Mouse (Mus musculus): Measurements from ENCODE around the gene Nfatc2. TPM values are rescaled to one million over a fixed set of nuclear protein-coding genes. Genes with fewer than 3 reads are reported as not detected.

The Nfatc2 gene
- polyA plus RNA-seq, 1 experiment from 2014 or later: 1.7 TPM

GRCm38 (mm10) chr2:168602387-168602741, 907 bp upstream of the Nfatc2 start:
- H3K4me1 ChIP-seq (replicated peaks): peaks cover 38% of the 10 kb centered on the region
- H3K9me3 ChIP-seq: no peaks in the 10 kb centered on the region
- no peak overlapping the region for H3K9ac ChIP-seq (replicated peaks)
- H3K36me3 ChIP-seq: no peaks in the 10 kb centered on the region
- peak overlapping the region; percentile 69; the same call in 1 of the 2 replicates for H3K4me2 ChIP-seq (replicated peaks)
- H3K27me3 ChIP-seq: peaks cover 43% of the 10 kb centered on the region
- H3K4me3 ChIP-seq (replicated peaks): no peak overlapping the region
- no peak for ATAC-seq
- 27% methylated on average over 12 of the region's 12 CpGs for WGBS
- H3K27ac ChIP-seq: no peak overlapping the region

- no peaks in the 10 kb centered on the region for H3K9me3 ChIP-seq
- peak overlapping the region; percentile 68 for H3K27ac ChIP-seq
- H3K27me3 ChIP-seq: peaks cover 43% of the 10 kb centered on the region
- peak overlapping the region; percentile 69 for H3K4me2 ChIP-seq (replicated peaks)
- peak overlapping the region; percentile 69 for H3K9ac ChIP-seq (replicated peaks)
- peak; percentile 87 for ATAC-seq
- peak overlapping the region; percentile 50 for H3K4me3 ChIP-seq (replicated peaks)
- no peaks in the 10 kb centered on the region for H3K36me3 ChIP-seq
- peaks cover 38% of the 10 kb centered on the region for H3K4me1 ChIP-seq (replicated peaks)
- under 1% methylated on average over 32 of the region's 32 CpGs for WGBS
These were observed 537 bp downstream of the Nfatc2 start for GRCm38 (mm10) chr2:168600750-168601490.

- no peaks in the 10 kb centered on the region for H3K36me3 ChIP-seq
- no peak overlapping the region for H3K4me2 ChIP-seq (replicated peaks)
- no peak for ATAC-seq
- no peak overlapping the region for H3K4me3 ChIP-seq (replicated peaks)
- H3K9me3 ChIP-seq: no peaks in the 10 kb centered on the region
- WGBS: 81% methylated on average over 7 of the region's 7 CpGs
- peaks cover 15% of the 10 kb centered on the region for H3K4me1 ChIP-seq (replicated peaks)
- no peak overlapping the region for H3K9ac ChIP-seq (replicated peaks)
- no peak overlapping the region for H3K27ac ChIP-seq
- peaks cover 28% of the 10 kb centered on the region for H3K27me3 ChIP-seq
These were observed 5.8 kb downstream of the Nfatc2 start for GRCm38 (mm10) chr2:168595693-168596092.

- Histone ChIP-seq H3K36me3 (no peaks in the 10 kb centered on the region), H3K4me1 (replicated peaks) (peaks cover 20% of the 10 kb centered on the region), H3K9ac (replicated peaks) (no peak overlapping the region), H3K9me3 (no peaks in the 10 kb centered on the region), H3K27ac (no peak overlapping the region), H3K4me3 (replicated peaks) (no peak overlapping the region), H3K4me2 (replicated peaks) (no peak overlapping the region), H3K27me3 (peaks cover 41% of the 10 kb centered on the region)
- no peak for ATAC-seq
- WGBS: 82% methylated on average over 6 of the region's 6 CpGs
These were observed 7.8 kb downstream of the Nfatc2 start for GRCm38 (mm10) chr2:168593676-168594075.

- no peak overlapping the region for H3K9ac ChIP-seq (replicated peaks)
- no peak overlapping the region for H3K4me3 ChIP-seq (replicated peaks)
- no peaks in the 10 kb centered on the region for H3K9me3 ChIP-seq
- no peaks in the 10 kb centered on the region for H3K36me3 ChIP-seq
- H3K4me2 ChIP-seq (replicated peaks): no peak overlapping the region
- no peak overlapping the region for H3K27ac ChIP-seq
- 81% methylated on average over 5 of the region's 5 CpGs for WGBS
- ATAC-seq: no peak
- H3K4me1 ChIP-seq (replicated peaks): peaks cover 25% of the 10 kb centered on the region
- H3K27me3 ChIP-seq: peaks cover 36% of the 10 kb centered on the region
These were observed 8.5 kb downstream of the Nfatc2 start for GRCm38 (mm10) chr2:168593004-168593403.

GRCm38 (mm10) chr2:168591076-168591475, 10.4 kb downstream of the Nfatc2 start:
- no peak overlapping the region for H3K27ac ChIP-seq
- no peak overlapping the region for H3K4me2 ChIP-seq (replicated peaks)
- ATAC-seq: no peak
- no peaks in the 10 kb centered on the region for H3K36me3 ChIP-seq
- 89% methylated on average over 2 of the region's 2 CpGs for WGBS
- H3K27me3 ChIP-seq: peaks cover 36% of the 10 kb centered on the region
- H3K9ac ChIP-seq (replicated peaks): no peak overlapping the region
- H3K4me3 ChIP-seq (replicated peaks): no peak overlapping the region
- H3K4me1 ChIP-seq (replicated peaks): peaks cover 25% of the 10 kb centered on the region
- H3K9me3 ChIP-seq: no peaks in the 10 kb centered on the region

- peak overlapping the region; percentile 37 for H3K4me3 ChIP-seq (replicated peaks)
- ATAC-seq: no peak
- H3K9me3 ChIP-seq: no peaks in the 10 kb centered on the region
- H3K9ac ChIP-seq (replicated peaks): peak overlapping the region; percentile 53
- peaks cover 25% of the 10 kb centered on the region for H3K4me1 ChIP-seq (replicated peaks)
- H3K36me3 ChIP-seq: no peaks in the 10 kb centered on the region
- WGBS: 56% methylated on average over 10 of the region's 10 CpGs
- H3K27ac ChIP-seq: no peak overlapping the region
- H3K27me3 ChIP-seq: peaks cover 36% of the 10 kb centered on the region
- H3K4me2 ChIP-seq (replicated peaks): peak overlapping the region; percentile 62
These were observed 10.9 kb downstream of the Nfatc2 start for GRCm38 (mm10) chr2:168590556-168590955.

GRCm38 (mm10) chr2:168590168-168590551, 11.3 kb downstream of the Nfatc2 start:
- Histone ChIP-seq H3K4me2 (replicated peaks) (peak overlapping the region; percentile 62), H3K27me3 (peaks cover 36% of the 10 kb centered on the region), H3K9me3 (no peaks in the 10 kb centered on the region), H3K4me1 (replicated peaks) (peaks cover 25% of the 10 kb centered on the region), H3K27ac (no peak overlapping the region), H3K9ac (replicated peaks) (peak overlapping the region; percentile 53), H3K4me3 (replicated peaks) (peak overlapping the region; percentile 37), H3K36me3 (no peaks in the 10 kb centered on the region)
- under 1% methylated on average over 33 of the region's 38 CpGs for WGBS
- ATAC-seq: peak; percentile 54

- Histone ChIP-seq H3K36me3 (no peaks in the 10 kb centered on the region), H3K27ac (no peak overlapping the region), H3K9me3 (no peaks in the 10 kb centered on the region), H3K9ac (replicated peaks) (peak overlapping the region; percentile 53), H3K27me3 (peaks cover 36% of the 10 kb centered on the region), H3K4me1 (replicated peaks) (peaks cover 29% of the 10 kb centered on the region), H3K4me3 (replicated peaks) (peak overlapping the region; percentile 37), H3K4me2 (replicated peaks) (peak overlapping the region; percentile 62)
- WGBS: 6% methylated on average over 21 of the region's 21 CpGs
- ATAC-seq: peak; percentile 59
These were observed 11.9 kb downstream of the Nfatc2 start for GRCm38 (mm10) chr2:168589368-168590167.

GRCm38 (mm10) chr2:168588591-168589367, 12.7 kb downstream of the Nfatc2 start:
- Histone ChIP-seq H3K27me3 (peaks cover 36% of the 10 kb centered on the region), H3K4me3 (replicated peaks) (no peak overlapping the region), H3K9me3 (no peaks in the 10 kb centered on the region), H3K4me2 (replicated peaks) (0 out of 2 replicates have a peak overlapping the region, but pooled peaks have one; percentile 62), H3K4me1 (replicated peaks) (peaks cover 33% of the 10 kb centered on the region), H3K27ac (no peak overlapping the region), H3K36me3 (no peaks in the 10 kb centered on the region), H3K9ac (replicated peaks) (no peak overlapping the region; the same call in 1 of the 2 replicates)
- WGBS: 55% methylated on average over 11 of the region's 11 CpGs
- no peak for ATAC-seq

GRCm38 (mm10) chr2:168587159-168587558, 14.3 kb downstream of the Nfatc2 start:
- Histone ChIP-seq H3K27ac (no peak overlapping the region), H3K9ac (replicated peaks) (no peak overlapping the region), H3K9me3 (no peaks in the 10 kb centered on the region), H3K36me3 (no peaks in the 10 kb centered on the region), H3K4me1 (replicated peaks) (peaks cover 33% of the 10 kb centered on the region), H3K4me3 (replicated peaks) (no peak overlapping the region), H3K4me2 (replicated peaks) (no peak overlapping the region), H3K27me3 (peaks cover 36% of the 10 kb centered on the region)
- ATAC-seq: no peak
- WGBS: 62% methylated on average over 8 of the region's 8 CpGs

- 92% methylated on average over 12 of the region's 12 CpGs for WGBS
- Histone ChIP-seq H3K9ac (replicated peaks) (no peak overlapping the region), H3K27me3 (peaks cover 29% of the 10 kb centered on the region), H3K4me1 (replicated peaks) (peaks cover 34% of the 10 kb centered on the region), H3K27ac (no peak overlapping the region), H3K9me3 (no peaks in the 10 kb centered on the region), H3K4me3 (replicated peaks) (no peak overlapping the region), H3K4me2 (replicated peaks) (no peak overlapping the region), H3K36me3 (no peaks in the 10 kb centered on the region)
- no peak for ATAC-seq
These were observed 14.9 kb downstream of the Nfatc2 start for GRCm38 (mm10) chr2:168586512-168586911.
